Mouse (Mus musculus): Measurements from ENCODE around the gene Frmd8.
"Not testable (repeated sequence)": the region's sequence is repeated elsewhere in the genome, so short reads cannot be mapped to it uniquely, and the experiment has no call there.

Frmd8 gene

GRCm38 (mm10) chr19:5883935-5884334, 8.9 kb upstream of the Frmd8 start:
- no peak for DNase-seq

GRCm38 (mm10) chr19:5882079-5882478, 7.0 kb upstream of the Frmd8 start:
- DNase-seq, result not testable (repeated sequence)

DNA sequence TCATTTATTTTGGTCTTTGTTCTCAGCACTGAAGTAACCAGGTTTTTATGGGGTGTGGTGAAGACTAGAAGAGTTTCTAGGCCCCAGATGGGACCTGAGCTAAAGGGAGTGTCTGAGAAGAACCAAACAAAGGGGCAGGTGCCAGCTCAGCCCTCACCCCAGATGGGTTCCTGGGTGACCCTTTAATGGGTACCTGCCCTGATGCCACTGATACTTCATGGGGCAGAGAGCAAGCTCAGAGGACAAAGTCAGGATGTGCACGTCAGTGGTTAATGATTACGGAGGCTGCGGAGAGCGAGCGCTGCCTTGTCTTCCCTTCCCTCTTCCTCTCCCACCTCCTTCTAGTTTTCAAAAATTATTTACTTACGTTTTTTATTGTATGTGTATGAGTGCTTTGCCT, 6.1 kb upstream of the Frmd8 start:
- no peak for DNase-seq

DNA sequence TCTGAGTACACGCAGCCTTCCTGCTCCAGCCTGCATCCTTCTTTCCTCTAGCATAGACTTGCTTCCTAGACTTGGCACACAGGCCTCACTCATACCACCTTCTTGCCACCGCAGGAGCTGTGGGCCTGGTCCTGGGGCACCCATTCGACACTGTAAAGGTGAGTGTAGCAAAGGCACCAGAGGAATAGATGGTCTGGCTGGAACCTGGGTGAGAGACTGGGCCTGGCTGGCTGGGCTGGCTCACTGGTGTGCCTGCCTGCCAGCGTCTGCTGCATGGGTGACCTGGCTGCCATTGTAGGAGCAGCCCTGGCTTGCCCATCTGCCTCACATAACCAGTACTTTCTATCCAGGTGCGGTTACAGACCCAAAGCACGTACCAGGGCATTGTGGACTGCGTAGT, 4.7 kb upstream of the Frmd8 start:
- no peak for DNase-seq

DNA sequence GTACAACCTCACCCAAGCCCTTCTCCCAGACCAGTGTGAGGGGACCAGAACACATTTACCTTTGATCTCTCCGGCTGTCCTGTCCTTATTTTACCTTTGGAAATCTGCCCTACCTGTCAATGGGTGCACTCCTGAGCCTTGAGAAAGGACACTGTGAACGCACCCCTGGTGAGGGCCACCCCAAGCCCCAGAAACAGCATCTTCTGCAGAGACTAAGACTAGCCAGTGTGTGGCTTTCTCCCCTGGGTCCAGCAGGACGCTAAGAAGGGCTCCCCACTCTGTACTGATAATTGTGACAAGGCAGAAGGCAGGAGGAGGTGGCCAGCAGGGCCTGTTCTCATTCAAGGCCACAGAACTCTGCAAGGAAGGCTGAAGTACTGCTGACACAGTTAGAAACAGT, 3.8 kb upstream of the Frmd8 start:
- no peak for DNase-seq

- DNase-seq, result no peak
These were observed 3.3 kb upstream of the Frmd8 start for GRCm38 (mm10) chr19:5878362-5878722.

GRCm38 (mm10) chr19:5877618-5878361, 2.7 kb upstream of the Frmd8 start, which contains the start of gene Slc25a45:
Gene Slc25a45, plus strand, starts transcription at chr19:5877808.
- DNase-seq, result peak; percentile 75

DNA sequence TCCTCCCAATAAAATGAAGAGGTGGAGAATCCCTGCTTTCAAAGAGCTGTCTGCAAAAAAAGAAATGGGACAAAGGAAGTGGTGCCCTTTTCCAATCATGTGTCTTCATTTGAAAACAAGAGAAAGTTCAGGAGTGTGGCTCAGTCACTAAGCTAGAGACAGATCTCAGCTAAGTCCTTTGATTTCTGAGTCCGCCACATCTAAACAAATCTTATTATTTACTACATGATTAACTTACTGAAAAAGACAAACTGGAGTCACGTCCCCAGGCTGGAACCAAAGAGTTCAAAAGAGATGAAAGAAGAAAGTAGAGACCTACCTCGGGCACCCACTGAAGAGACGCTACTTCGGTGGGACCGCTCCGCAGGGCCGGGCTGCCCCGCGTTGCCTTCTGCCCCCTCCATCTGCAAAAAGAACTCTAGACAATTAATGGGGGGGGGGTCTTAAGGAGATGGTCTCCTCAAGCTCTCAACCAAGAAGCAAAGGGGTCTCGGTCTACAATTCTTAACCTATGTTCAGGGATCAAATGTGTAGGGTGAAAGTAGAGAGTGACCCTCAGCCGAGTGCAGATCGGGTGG, 594 bp downstream of the Frmd8 start:
- DNase-seq, result no peak

- DNase-seq, result no peak
These were observed 2.0 kb downstream of the Frmd8 start for GRCm38 (mm10) chr19:5872931-5873556.

GRCm38 (mm10) chr19:5872528-5872927, 2.5 kb downstream of the Frmd8 start:
- no peak for DNase-seq

- no peak for DNase-seq
These were observed 3.4 kb downstream of the Frmd8 start for GRCm38 (mm10) chr19:5871683-5872082.

GRCm38 (mm10) chr19:5871273-5871672, 3.8 kb downstream of the Frmd8 start:
- no peak for DNase-seq

- DNase-seq, result no peak
These were observed 7.0 kb downstream of the Frmd8 start for GRCm38 (mm10) chr19:5868096-5868495.

DNA sequence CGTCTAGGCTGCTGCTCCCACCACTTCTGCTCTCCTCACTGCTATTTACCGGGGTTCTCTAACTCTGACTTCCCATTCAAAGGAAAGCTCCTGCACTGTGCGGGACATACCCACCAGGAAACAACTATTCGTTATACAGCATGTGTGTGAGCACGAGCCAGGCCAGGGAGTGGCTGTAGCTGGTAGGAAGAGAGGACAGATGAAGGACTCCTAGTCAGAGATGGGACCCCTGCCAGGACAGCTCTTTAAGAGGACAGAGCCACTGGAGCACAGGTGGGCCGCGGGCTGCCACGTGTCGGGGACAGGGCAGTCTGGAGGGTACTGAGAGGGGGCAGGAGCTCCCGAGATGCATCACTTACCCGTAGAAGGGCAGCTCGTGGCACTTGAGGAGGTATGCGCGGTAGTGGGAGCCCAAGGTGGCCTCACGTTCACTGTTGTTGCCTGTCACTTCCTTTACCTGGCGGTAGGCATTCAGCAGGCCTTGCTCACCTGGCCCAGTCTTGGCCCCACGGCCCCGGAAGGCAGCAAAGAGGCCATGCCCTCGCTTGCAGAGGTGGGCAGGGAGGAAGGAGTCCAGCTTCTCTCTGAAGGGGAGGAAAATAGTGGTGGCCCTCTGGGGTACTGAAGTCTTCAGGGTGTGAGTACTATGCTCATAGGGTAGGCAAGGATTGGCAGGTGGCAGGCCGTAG, 10.2 kb downstream of the Frmd8 start:
- DNase-seq, result no peak

DNA sequence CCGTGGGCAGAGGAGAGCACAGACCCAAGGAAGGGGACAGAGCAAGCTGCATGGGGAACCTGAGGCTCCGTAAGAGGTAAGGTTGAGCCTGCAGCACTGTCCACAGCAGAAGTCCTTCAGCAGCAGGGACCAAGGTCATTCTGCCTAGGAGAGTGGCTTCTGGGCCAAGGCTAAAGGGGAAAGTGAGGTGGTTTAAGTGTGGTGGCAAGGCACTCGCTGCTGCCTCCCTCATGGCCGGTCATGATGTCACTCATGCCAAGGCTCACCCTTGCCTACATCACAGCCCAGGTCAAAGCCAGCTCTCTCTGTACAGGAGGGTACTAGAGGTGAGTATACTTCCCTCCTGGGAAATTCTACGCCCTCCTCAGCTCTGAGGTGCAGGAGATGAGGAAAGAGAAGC, 11.3 kb downstream of the Frmd8 start:
- no peak for DNase-seq

GRCm38 (mm10) chr19:5862335-5863085, 12.6 kb downstream of the Frmd8 start:
- DNase-seq, result no peak

DNA sequence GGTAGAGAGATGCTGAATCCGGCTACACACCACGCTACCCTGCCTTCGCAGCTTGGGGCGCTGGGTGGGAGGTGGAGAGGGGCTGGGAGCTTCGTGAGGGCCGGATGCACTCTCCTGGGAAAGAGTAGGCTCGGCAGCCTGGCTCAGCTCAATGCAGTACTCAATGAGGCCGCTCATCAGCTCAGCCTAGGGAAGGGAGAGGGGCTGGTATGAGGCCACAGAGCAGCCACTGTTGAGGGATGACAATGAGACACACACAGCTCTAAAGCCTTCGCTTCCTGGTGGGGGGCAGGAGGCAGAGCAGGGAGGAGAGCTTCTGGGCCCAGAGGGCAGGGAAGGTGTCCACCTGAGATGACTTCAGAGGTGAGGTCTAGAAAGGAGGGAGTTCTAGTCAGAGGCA, 18.5 kb downstream of the Frmd8 start:
- DNase-seq, result no peak

- no peak for DNase-seq
These were observed 22.9 kb downstream of the Frmd8 start for GRCm38 (mm10) chr19:5852035-5852722.

GRCm38 (mm10) chr19:5851481-5851971, 23.5 kb downstream of the Frmd8 start:
- no peak for DNase-seq

GRCm38 (mm10) chr19:5850860-5851259, 24.2 kb downstream of the Frmd8 start:
- no peak for DNase-seq

- peak; percentile 96 for DNase-seq
These were observed 25.1 kb downstream of the Frmd8 start for GRCm38 (mm10) chr19:5849843-5850527.
